Mouse (Mus musculus) heart, postnatal 0 days (tissue): ENCODE measurements around the gene Etv5.

ENCODE experiments used
- CTCF ChIP-seq: IDR thresholded peaks from 2 replicates; pipeline ENCODE4 v1.5.1; 2016; ENCODE audit warnings: antibody characterized with exemption, control low read depth, low read depth
- EP300 ChIP-seq: IDR thresholded peaks from 2 replicates; pipeline ENCODE4 v1.6.1; 2016; ENCODE audit warnings: antibody characterized with exemption, low read depth

- TF ChIP-seq CTCF (no peak), EP300 (no peak)
These were observed 812 bp downstream of the Etv5 start for GRCm38 (mm10) chr16:22438441-22439373.
